Mouse (Mus musculus): ENCODE measurements around the gene Lrit2.

- TF ChIP-seq MAFK (IDR thresholded peaks at IDR 0.05; ENCODE audit: insufficient read depth, low read depth, low read length) (no peak), ZNF384 (IDR thresholded peaks at IDR 0.05; ENCODE audit: low read depth, low read length) (no peak), ZC3H11A (IDR thresholded peaks at IDR 0.05; ENCODE audit: borderline replicate concordance, low read depth, low read length) (no peak)
Observed at GRCm38 (mm10) chr14:37119233-37119632, 51.5 kb downstream of the Lrit2 start.

All from ES-E14 (cell line).